Mouse (Mus musculus): Measurements from ENCODE around the gene Ttll7. TPM values are rescaled to one million over a fixed set of nuclear protein-coding genes. Genes with fewer than 3 reads are reported as not detected.

Ttll7 gene
- total RNA-seq, 2 experiments from 2014 or later, result 108 TPM

GRCm38 (mm10) chr3:146956792-146957191 is 104.6 kb downstream of the Ttll7 start:
- intact Hi-C loops (cut with DNase I), result no loop called here
- DNase-seq (ENCODE audit: extremely low spot score in 1 of 2, low spot score in 2 of 2), result no peak

- DNase-seq (ENCODE audit: extremely low spot score in 1 of 2, low spot score in 2 of 2), result no peak
- intact Hi-C loops (cut with DNase I), result no loop called here
Observed at GRCm38 (mm10) chr3:146962838-146963237, 110.7 kb downstream of the Ttll7 start.

GRCm38 (mm10) chr3:146964384-146964783 is 112.2 kb downstream of the Ttll7 start:
- intact Hi-C loops (cut with DNase I), result no loop called here
- DNase-seq (ENCODE audit: extremely low spot score in 1 of 2, low spot score in 2 of 2), result no peak

GRCm38 (mm10) chr3:146967242-146967641 is 115.1 kb downstream of the Ttll7 start:
- intact Hi-C loops (cut with DNase I), result no loop called here
- no peak for DNase-seq (ENCODE audit: extremely low spot score in 1 of 2, low spot score in 2 of 2)

GRCm38 (mm10) chr3:146967834-146968233 is 115.7 kb downstream of the Ttll7 start:
- DNase-seq (ENCODE audit: extremely low spot score in 1 of 2, low spot score in 2 of 2), result no peak
- intact Hi-C loops (cut with DNase I), result no loop called here

- intact Hi-C loops (cut with DNase I), result no loop called here
- DNase-seq (ENCODE audit: extremely low spot score in 1 of 2, low spot score in 2 of 2), result no peak
Observed at GRCm38 (mm10) chr3:146978272-146978671, 126.1 kb downstream of the Ttll7 start.

- intact Hi-C loops (cut with DNase I), result loop anchor here (5.0 kb wide), 1 partner anchor 1988 kb away; no protein-coding TSS in a partner anchor
- DNase-seq (ENCODE audit: extremely low spot score in 1 of 2, low spot score in 2 of 2), result peak; percentile 50 to 53
Observed at GRCm38 (mm10) chr3:146993834-146994669, 141.9 kb downstream of the Ttll7 start.

GRCm38 (mm10) chr3:146994670-146995415 is 142.7 kb downstream of the Ttll7 start:
- intact Hi-C loops (cut with DNase I), result loop anchor here (5.0 kb wide), 1 partner anchor 1987 kb away; no protein-coding TSS in a partner anchor
- DNase-seq (ENCODE audit: extremely low spot score in 1 of 2, low spot score in 2 of 2), result peak in 1 of 2 experiments; percentile 30

GRCm38 (mm10) chr3:146999148-146999547 is 147.0 kb downstream of the Ttll7 start:
- intact Hi-C loops (cut with DNase I), result no loop called here
- DNase-seq (ENCODE audit: extremely low spot score in 1 of 2, low spot score in 2 of 2), result no peak

- intact Hi-C loops (cut with DNase I), result no loop called here
- DNase-seq (ENCODE audit: extremely low spot score in 1 of 2, low spot score in 2 of 2), result no peak
Observed at GRCm38 (mm10) chr3:147000963-147001362, 148.8 kb downstream of the Ttll7 start.

- no peak for DNase-seq (ENCODE audit: extremely low spot score in 1 of 2, low spot score in 2 of 2)
- intact Hi-C loops (cut with DNase I), result no loop called here
Observed at GRCm38 (mm10) chr3:147001557-147001956, 149.4 kb downstream of the Ttll7 start.

GRCm38 (mm10) chr3:147016506-147016905 is 164.3 kb downstream of the Ttll7 start:
- DNase-seq (ENCODE audit: extremely low spot score in 1 of 2, low spot score in 2 of 2), result no peak
- intact Hi-C loops (cut with DNase I), result no loop called here

- intact Hi-C loops (cut with DNase I), result no loop called here
- no peak for DNase-seq (ENCODE audit: extremely low spot score in 1 of 2, low spot score in 2 of 2)
Observed at GRCm38 (mm10) chr3:147019506-147019905, 167.3 kb downstream of the Ttll7 start.

- no peak for DNase-seq (ENCODE audit: extremely low spot score in 1 of 2, low spot score in 2 of 2)
- intact Hi-C loops (cut with DNase I), result no loop called here
Observed at GRCm38 (mm10) chr3:147026248-147026647, 174.1 kb downstream of the Ttll7 start.

GRCm38 (mm10) chr3:147028382-147028781 is 176.2 kb downstream of the Ttll7 start:
- no peak for DNase-seq (ENCODE audit: extremely low spot score in 1 of 2, low spot score in 2 of 2)
- intact Hi-C loops (cut with DNase I), result no loop called here

GRCm38 (mm10) chr3:147029718-147030117 is 177.6 kb downstream of the Ttll7 start:
- intact Hi-C loops (cut with DNase I), result no loop called here
- no peak for DNase-seq (ENCODE audit: extremely low spot score in 1 of 2, low spot score in 2 of 2)

- intact Hi-C loops (cut with DNase I), result no loop called here
Observed at GRCm38 (mm10) chr3:147030266-147030880, 178.2 kb downstream of the Ttll7 start.

More at GRCm38 (mm10) chr3:147030266-147030880, 178.2 kb downstream of the Ttll7 start:
- no peak for DNase-seq (ENCODE audit: extremely low spot score in 1 of 2, low spot score in 2 of 2)

Data from left cerebral cortex, postnatal 10 days (tissue).